ENCODE assay signal across 22 mouse cellular contexts in the genomic region with DNA sequence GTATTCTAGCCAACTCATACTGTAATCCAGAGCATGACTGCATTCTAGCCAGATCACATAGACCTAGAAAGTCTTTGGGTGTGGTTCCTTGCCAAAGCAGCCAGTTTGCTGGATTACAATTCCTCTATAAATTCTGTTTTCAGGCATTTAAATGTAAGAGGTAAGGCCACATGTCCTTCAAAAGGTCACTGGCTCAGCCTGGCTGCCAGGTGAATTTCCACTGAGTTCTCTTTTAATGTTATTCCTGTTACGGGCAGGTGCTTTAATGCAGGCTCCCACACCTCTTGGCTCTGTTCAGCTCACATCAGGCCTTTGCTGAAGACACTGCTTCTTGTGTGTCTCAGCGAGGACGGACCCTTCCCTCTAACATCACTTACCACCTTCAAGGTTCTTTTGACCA.
"Had no signal": no experiment of that assay in that cellular context is flagged by ENCODE, and none has a peak within 500 bp of the region (broad histone marks: within the 10 kb centered on the region; RNA-seq: fewer than 3 reads in every experiment).

No protein-coding gene starts in this region.

- H3K36me3 ChIP-seq: liver, embryonic 15.5 days; lung, embryonic 15.5 days; stomach, embryonic 15.5 days had no signal

- DNase-seq: layer of hippocampus, postnatal 36 days; liver; lung, adult 18-20 months; lung, postnatal 10 days; lung, postnatal 36 days; retina, postnatal 1 day; right cerebral cortex, postnatal 25 days; spleen, adult 18-20 months; thymus, postnatal 25 days had no signal

- H3K27ac ChIP-seq: left cerebral cortex, adult 2 months; limb, embryonic 13.5 days; liver, embryonic 12.5 days; liver, embryonic 15.5 days; lung, embryonic 15.5 days; midbrain, embryonic 10.5 days; midbrain, embryonic 13.5 days; neural tube, embryonic 13.5 days; stomach, embryonic 15.5 days had no signal

- H3K4me3 ChIP-seq: left cerebral cortex, adult 2 months; limb, embryonic 13.5 days; liver, embryonic 12.5 days; liver, embryonic 15.5 days; lung, embryonic 15.5 days; megakaryocyte, embryonic 14.5 days; midbrain, embryonic 10.5 days; midbrain, embryonic 13.5 days; myocyte; neural tube, embryonic 13.5 days; stomach, embryonic 15.5 days had no signal

- H3K4me2 ChIP-seq: limb, embryonic 13.5 days; liver, embryonic 12.5 days; liver, embryonic 15.5 days; lung, embryonic 15.5 days; midbrain, embryonic 13.5 days; neural tube, embryonic 13.5 days; stomach, embryonic 15.5 days had no signal

- H3K4me1 ChIP-seq: liver, embryonic 12.5 days; liver, embryonic 15.5 days; lung, embryonic 15.5 days; megakaryocyte, embryonic 14.5 days; midbrain, embryonic 10.5 days; midbrain, embryonic 13.5 days; neural tube, embryonic 13.5 days; stomach, embryonic 15.5 days had no signal

- H3K9me3 ChIP-seq: liver, embryonic 15.5 days; lung, embryonic 15.5 days; megakaryocyte, embryonic 14.5 days; midbrain, embryonic 13.5 days; stomach, embryonic 15.5 days had no signal

- H3K9ac ChIP-seq: limb, embryonic 13.5 days; liver, embryonic 12.5 days; liver, embryonic 15.5 days; lung, embryonic 15.5 days; midbrain, embryonic 13.5 days; neural tube, embryonic 13.5 days; stomach, embryonic 15.5 days had no signal

- H3K27me3 ChIP-seq: limb, embryonic 13.5 days; liver, embryonic 12.5 days; liver, embryonic 15.5 days; lung, embryonic 15.5 days; megakaryocyte, embryonic 14.5 days; midbrain, embryonic 13.5 days; neural tube, embryonic 13.5 days; stomach, embryonic 15.5 days had no signal

- ATAC-seq: intestine, postnatal 0 days; liver, embryonic 12.5 days; midbrain, embryonic 13.5 days; midbrain, embryonic 16.5 days had no signal
